Mouse (Mus musculus): ENCODE data around the gene Sdr39u1. TPM values are rescaled to one million over a fixed set of nuclear protein-coding genes. Genes with fewer than 3 reads are reported as not detected.
A peak's percentile ranks its signal among the peaks of the same experiment; 100 is the strongest.

The Sdr39u1 gene
- polyA plus RNA-seq, 1 experiment from 2014 or later, result 38.0 TPM

- peak overlapping the region; percentile 87 for H3K9ac ChIP-seq (ENCODE audit: low read length)
- H3K27ac ChIP-seq (ENCODE audit: low read depth, low read length), result no peak overlapping the region
- ATAC-seq (replicated peaks; ENCODE audit: low FRiP score) (no peak), DNase-seq (ENCODE audit: low spot score) (no peak)
- peak overlapping the region; percentile 66 for H3K4me2 ChIP-seq (ENCODE audit: low read depth, low read length, severe bottlenecking)
- peak overlapping the region; percentile 81 for H3K4me3 ChIP-seq (ENCODE audit: low read depth, low read length)
- WGBS, result 12% methylated on average over 16 of the region's 16 CpGs
- no peaks in the 10 kb centered on the region for H3K27me3 ChIP-seq (ENCODE audit: control insufficient read depth, insufficient read depth, low read length)
- H3K9me3 ChIP-seq (ENCODE audit: control insufficient read depth, low read length), result no peaks in the 10 kb centered on the region
- H3K4me1 ChIP-seq (replicated peaks; ENCODE audit: control insufficient read depth, insufficient read depth, low read length), result peaks cover 3% of the 10 kb centered on the region; the same call in 1 of the 2 replicates
- H3K36me3 ChIP-seq (ENCODE audit: control insufficient read depth, insufficient read depth, low read length), result peaks cover 10% of the 10 kb centered on the region; the same call in 1 of the 2 replicates
Observed at GRCm38 (mm10) chr14:55885791-55886271, 14.3 kb downstream of the Sdr39u1 start.

GRCm38 (mm10) chr14:55885114-55885790, 14.8 kb downstream of the Sdr39u1 start:
- 2% methylated on average over 28 of the region's 30 CpGs for WGBS
- H3K4me1 ChIP-seq (replicated peaks; ENCODE audit: control insufficient read depth, insufficient read depth, low read length), result peaks cover 3% of the 10 kb centered on the region; the same call in 1 of the 2 replicates
- peak overlapping the region; percentile 66 for H3K4me2 ChIP-seq (ENCODE audit: low read depth, low read length, severe bottlenecking)
- ATAC-seq (replicated peaks; ENCODE audit: low FRiP score) (peak; percentile 74), DNase-seq (ENCODE audit: low spot score) (no peak)
- H3K27ac ChIP-seq (ENCODE audit: low read depth, low read length), result peak overlapping the region; percentile 62
- H3K27me3 ChIP-seq (ENCODE audit: control insufficient read depth, insufficient read depth, low read length), result no peaks in the 10 kb centered on the region
- peak overlapping the region; percentile 81 for H3K4me3 ChIP-seq (ENCODE audit: low read depth, low read length)
- no peaks in the 10 kb centered on the region for H3K9me3 ChIP-seq (ENCODE audit: control insufficient read depth, low read length)
- H3K9ac ChIP-seq (ENCODE audit: low read length), result peak overlapping the region; percentile 87
- H3K36me3 ChIP-seq (ENCODE audit: control insufficient read depth, insufficient read depth, low read length), result peaks cover 10% of the 10 kb centered on the region; the same call in 1 of the 2 replicates

- 0% methylated on average over 25 of the region's 30 CpGs for WGBS
- Histone ChIP-seq H3K9me3 (ENCODE audit: control insufficient read depth, low read length) (no peaks in the 10 kb centered on the region), H3K4me3 (ENCODE audit: low read depth, low read length) (peak within 1 kb of the TSS; percentile 81), H3K9ac (ENCODE audit: low read length) (peak within 1 kb of the TSS; percentile 87), H3K4me2 (ENCODE audit: low read depth, low read length, severe bottlenecking) (peak within 1 kb of the TSS; percentile 66), H3K27ac (ENCODE audit: low read depth, low read length) (peak within 1 kb of the TSS; percentile 62), H3K27me3 (ENCODE audit: control insufficient read depth, insufficient read depth, low read length) (no peaks in the 10 kb centered on the region), H3K4me1 (replicated peaks; ENCODE audit: control insufficient read depth, insufficient read depth, low read length) (peaks cover 3% of the 10 kb centered on the region; the same call in 1 of the 2 replicates), H3K36me3 (ENCODE audit: control insufficient read depth, insufficient read depth, low read length) (peaks cover 8% of the 10 kb centered on the region; the same call in 1 of the 2 replicates)
- DNase-seq (ENCODE audit: low spot score), result peak; percentile 94
- ATAC-seq (replicated peaks; ENCODE audit: low FRiP score), result peak; percentile 96
Observed at GRCm38 (mm10) chr14:55884713-55885113, 15.4 kb downstream of the Sdr39u1 start, which contains the start of gene Khnyn. TSS of gene Khnyn (plus strand) at chr14:55884947.

- Histone ChIP-seq H3K9ac (ENCODE audit: low read length) (peak within 1 kb of the TSS; percentile 87), H3K4me1 (replicated peaks; ENCODE audit: control insufficient read depth, insufficient read depth, low read length) (peaks cover 3% of the 10 kb centered on the region; the same call in 1 of the 2 replicates), H3K27me3 (ENCODE audit: control insufficient read depth, insufficient read depth, low read length) (no peaks in the 10 kb centered on the region), H3K36me3 (ENCODE audit: control insufficient read depth, insufficient read depth, low read length) (peaks cover 3% of the 10 kb centered on the region; the same call in 1 of the 2 replicates), H3K4me2 (ENCODE audit: low read depth, low read length, severe bottlenecking) (peak within 1 kb of the TSS; percentile 66), H3K27ac (ENCODE audit: low read depth, low read length) (peak within 1 kb of the TSS; percentile 62), H3K4me3 (ENCODE audit: low read depth, low read length) (peak within 1 kb of the TSS; percentile 81), H3K9me3 (ENCODE audit: control insufficient read depth, low read length) (no peaks in the 10 kb centered on the region)
- WGBS, result 24% methylated on average over 4 of the region's 4 CpGs
- ATAC-seq (replicated peaks; ENCODE audit: low FRiP score) (peak; percentile 18; the same call in 1 of the 2 replicates), DNase-seq (ENCODE audit: low spot score) (no peak)
Observed at GRCm38 (mm10) chr14:55884166-55884565, 15.9 kb downstream of the Sdr39u1 start, which contains the start of gene Cbln3. TSS of gene Cbln3 (minus strand) at chr14:55884392.

GRCm38 (mm10) chr14:55883663-55884062, 16.4 kb downstream of the Sdr39u1 start:
- H3K4me2 ChIP-seq (ENCODE audit: low read depth, low read length, severe bottlenecking), result no peak overlapping the region
- DNase-seq (ENCODE audit: low spot score) (no peak), ATAC-seq (replicated peaks; ENCODE audit: low FRiP score) (no peak)
- H3K27me3 ChIP-seq (ENCODE audit: control insufficient read depth, insufficient read depth, low read length), result no peaks in the 10 kb centered on the region
- H3K9ac ChIP-seq (ENCODE audit: low read length), result no peak overlapping the region
- peaks cover 3% of the 10 kb centered on the region; the same call in 1 of the 2 replicates for H3K36me3 ChIP-seq (ENCODE audit: control insufficient read depth, insufficient read depth, low read length)
- WGBS, result 90% methylated on average over 12 of the region's 12 CpGs
- no peak overlapping the region for H3K27ac ChIP-seq (ENCODE audit: low read depth, low read length)
- H3K4me3 ChIP-seq (ENCODE audit: low read depth, low read length), result no peak overlapping the region
- H3K9me3 ChIP-seq (ENCODE audit: control insufficient read depth, low read length), result no peaks in the 10 kb centered on the region
- peaks cover 3% of the 10 kb centered on the region; the same call in 1 of the 2 replicates for H3K4me1 ChIP-seq (replicated peaks; ENCODE audit: control insufficient read depth, insufficient read depth, low read length)

- H3K4me2 ChIP-seq (ENCODE audit: low read depth, low read length, severe bottlenecking), result no peak overlapping the region
- no peak overlapping the region for H3K27ac ChIP-seq (ENCODE audit: low read depth, low read length)
- H3K9me3 ChIP-seq (ENCODE audit: control insufficient read depth, low read length), result no peaks in the 10 kb centered on the region
- H3K4me1 ChIP-seq (replicated peaks; ENCODE audit: control insufficient read depth, insufficient read depth, low read length), result peaks cover 3% of the 10 kb centered on the region; the same call in 1 of the 2 replicates
- DNase-seq (ENCODE audit: low spot score) (no peak), ATAC-seq (replicated peaks; ENCODE audit: low FRiP score) (no peak)
- no peak overlapping the region for H3K4me3 ChIP-seq (ENCODE audit: low read depth, low read length)
- H3K27me3 ChIP-seq (ENCODE audit: control insufficient read depth, insufficient read depth, low read length), result no peaks in the 10 kb centered on the region
- 96% methylated on average over 13 of the region's 13 CpGs for WGBS
- H3K36me3 ChIP-seq (ENCODE audit: control insufficient read depth, insufficient read depth, low read length), result no peaks in the 10 kb centered on the region; the same call in 1 of the 2 replicates
- no peak overlapping the region for H3K9ac ChIP-seq (ENCODE audit: low read length)
Observed at GRCm38 (mm10) chr14:55883149-55883661, 16.9 kb downstream of the Sdr39u1 start.

GRCm38 (mm10) chr14:55882171-55882641, 17.9 kb downstream of the Sdr39u1 start:
- DNase-seq (ENCODE audit: low spot score), result peak; percentile 44
- no peak overlapping the region for H3K9ac ChIP-seq (ENCODE audit: low read length)
- ATAC-seq (replicated peaks; ENCODE audit: low FRiP score), result no peak
- H3K36me3 ChIP-seq (ENCODE audit: control insufficient read depth, insufficient read depth, low read length), result no peaks in the 10 kb centered on the region
- H3K9me3 ChIP-seq (ENCODE audit: control insufficient read depth, low read length), result no peaks in the 10 kb centered on the region
- no peaks in the 10 kb centered on the region for H3K27me3 ChIP-seq (ENCODE audit: control insufficient read depth, insufficient read depth, low read length)
- no peak overlapping the region for H3K27ac ChIP-seq (ENCODE audit: low read depth, low read length)
- no peak overlapping the region for H3K4me3 ChIP-seq (ENCODE audit: low read depth, low read length)
- 70% methylated on average over 6 of the region's 6 CpGs for WGBS
- no peak overlapping the region for H3K4me2 ChIP-seq (ENCODE audit: low read depth, low read length, severe bottlenecking)
- H3K4me1 ChIP-seq (replicated peaks; ENCODE audit: control insufficient read depth, insufficient read depth, low read length), result peaks cover 3% of the 10 kb centered on the region; the same call in 1 of the 2 replicates

GRCm38 (mm10) chr14:55880982-55881381, 19.1 kb downstream of the Sdr39u1 start:
- H3K4me3 ChIP-seq (ENCODE audit: low read depth, low read length), result no peak overlapping the region
- peak; percentile 36 for DNase-seq (ENCODE audit: low spot score)
- ATAC-seq (replicated peaks; ENCODE audit: low FRiP score), result no peak
- no peak overlapping the region for H3K9ac ChIP-seq (ENCODE audit: low read length)
- H3K9me3 ChIP-seq (ENCODE audit: control insufficient read depth, low read length), result no peaks in the 10 kb centered on the region
- 84% methylated on average over 8 of the region's 8 CpGs for WGBS
- peaks cover 3% of the 10 kb centered on the region; the same call in 1 of the 2 replicates for H3K4me1 ChIP-seq (replicated peaks; ENCODE audit: control insufficient read depth, insufficient read depth, low read length)
- H3K36me3 ChIP-seq (ENCODE audit: control insufficient read depth, insufficient read depth, low read length), result no peaks in the 10 kb centered on the region
- H3K27ac ChIP-seq (ENCODE audit: low read depth, low read length), result no peak overlapping the region
- H3K27me3 ChIP-seq (ENCODE audit: control insufficient read depth, insufficient read depth, low read length), result no peaks in the 10 kb centered on the region
- no peak overlapping the region for H3K4me2 ChIP-seq (ENCODE audit: low read depth, low read length, severe bottlenecking)

All from forebrain, embryonic 11.5 days (tissue).